Mouse (Mus musculus): ENCODE results near the gene Cox11.

Cox11 gene

GRCm38 (mm10) chr11:90637440-90638311 lies at the start of gene Cox11, which contains the start of gene Stxbp4:
Gene Cox11, plus strand, starts transcription at chr11:90638173.
Gene Stxbp4, minus strand, starts transcription at chr11:90638084.
- peak; percentile 90 for DNase-seq (ENCODE audit: low spot score)

- DNase-seq (ENCODE audit: low spot score) = no peak
Observed at GRCm38 (mm10) chr11:90590996-90591395, 47.0 kb upstream of the Cox11 start.

GRCm38 (mm10) chr11:90595826-90596225 lies 42.1 kb upstream of the Cox11 start:
- DNase-seq (ENCODE audit: low spot score) = no peak

GRCm38 (mm10) chr11:90603066-90603465 lies 34.9 kb upstream of the Cox11 start:
- no peak for DNase-seq (ENCODE audit: low spot score)

GRCm38 (mm10) chr11:90612118-90612517 lies 25.9 kb upstream of the Cox11 start:
- DNase-seq (ENCODE audit: low spot score) = no peak

GRCm38 (mm10) chr11:90614743-90615142 lies 23.2 kb upstream of the Cox11 start:
- DNase-seq (ENCODE audit: low spot score) = no peak

GRCm38 (mm10) chr11:90616431-90616830 lies 21.5 kb upstream of the Cox11 start:
- DNase-seq (ENCODE audit: low spot score) = no peak

- DNase-seq (ENCODE audit: low spot score) = no peak
Observed at GRCm38 (mm10) chr11:90622044-90622443, 15.9 kb upstream of the Cox11 start.

- no peak for DNase-seq (ENCODE audit: low spot score)
Observed at GRCm38 (mm10) chr11:90622500-90622899, 15.5 kb upstream of the Cox11 start.

- no peak for DNase-seq (ENCODE audit: low spot score)
Observed at GRCm38 (mm10) chr11:90623477-90623876, 14.5 kb upstream of the Cox11 start.

GRCm38 (mm10) chr11:90625174-90625573 lies 12.8 kb upstream of the Cox11 start:
- no peak for DNase-seq (ENCODE audit: low spot score)

GRCm38 (mm10) chr11:90627751-90628150 lies 10.2 kb upstream of the Cox11 start:
- DNase-seq (ENCODE audit: low spot score) = no peak

- DNase-seq (ENCODE audit: low spot score) = no peak
Observed at GRCm38 (mm10) chr11:90632480-90632879, 5.5 kb upstream of the Cox11 start.

- no peak for DNase-seq (ENCODE audit: low spot score)
Observed at GRCm38 (mm10) chr11:90634661-90635060, 3.3 kb upstream of the Cox11 start.

- DNase-seq (ENCODE audit: low spot score) = no peak
Observed at GRCm38 (mm10) chr11:90638312-90638830, 398 bp downstream of the Cox11 start.

GRCm38 (mm10) chr11:90649777-90650176 lies 11.8 kb downstream of the Cox11 start:
- DNase-seq (ENCODE audit: low spot score) = no peak

- no peak for DNase-seq (ENCODE audit: low spot score)
Observed at GRCm38 (mm10) chr11:90650231-90650885, 12.4 kb downstream of the Cox11 start.

GRCm38 (mm10) chr11:90652603-90653002 lies 14.6 kb downstream of the Cox11 start:
- no peak for DNase-seq (ENCODE audit: low spot score)

GRCm38 (mm10) chr11:90657527-90657926 lies 19.6 kb downstream of the Cox11 start:
- DNase-seq (ENCODE audit: low spot score) = no peak

- DNase-seq (ENCODE audit: low spot score) = no peak
Observed at GRCm38 (mm10) chr11:90660662-90661061, 22.7 kb downstream of the Cox11 start.

GRCm38 (mm10) chr11:90663052-90663451 lies 25.1 kb downstream of the Cox11 start:
- peak; percentile 46 for DNase-seq (ENCODE audit: low spot score)

- DNase-seq (ENCODE audit: low spot score) = no peak
Observed at GRCm38 (mm10) chr11:90663618-90664297, 25.8 kb downstream of the Cox11 start.

Measured in spleen, adult 12 weeks (tissue).